Mouse (Mus musculus): ENCODE results near the gene Pcgf5.

DNA sequence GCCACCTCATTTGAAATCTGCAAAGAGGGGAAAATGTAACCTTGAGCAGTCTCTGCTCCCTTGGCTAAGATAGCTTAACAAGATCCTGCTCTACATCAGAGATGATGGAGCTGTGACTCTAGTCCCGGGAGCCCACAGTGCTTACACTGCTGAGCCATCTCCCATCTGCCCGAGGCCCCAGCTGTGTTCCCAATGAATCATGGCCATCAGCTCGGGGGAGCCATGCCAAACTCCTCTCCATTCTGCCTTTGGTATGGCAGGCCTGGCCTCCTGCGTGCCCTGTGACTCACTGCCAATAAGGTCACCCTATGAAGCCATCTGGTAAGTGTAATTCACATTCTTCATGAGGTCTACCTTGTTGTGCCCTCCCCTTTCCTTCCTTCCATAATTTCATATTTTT is 149.0 kb downstream of the Pcgf5 start:
- TF ChIP-seq CTCF (IDR thresholded peaks at IDR 0.05; ENCODE audit: borderline replicate concordance, insufficient read depth, low read depth, low read length) (no peak), POLR2A (IDR thresholded peaks at IDR 0.05; ENCODE audit: borderline replicate concordance, insufficient read depth, low read length) (no peak)

Measured in cerebellum, adult 2 months (tissue).